Comparison of ENCODE assay signal across 8 mouse cellular contexts in genomic region chr19:42268337-42268736, GRCm38 (mm10). TPM values are rescaled to one million over a fixed set of nuclear protein-coding genes. Genes with fewer than 3 reads are reported as not detected.
DNase-seq lines count a peak whose midpoint lies in the region; ATAC-seq and TF ChIP-seq lines count a peak whose summit lies in the region.

No protein-coding gene starts in this region.

- peak overlapping the region; percentile 47 for H3K4me2 ChIP-seq in forebrain, embryonic 11.5 days (ENCODE audit: low read depth, low read length, severe bottlenecking)
- peak overlapping the region; percentile 43 for H3K4me2 ChIP-seq in intestine, postnatal 0 days (replicated peaks; ENCODE audit: low read depth)

- no peak for TF ChIP-seq CTCF in C2C12 (IDR thresholded peaks at IDR 0.05; ENCODE audit: control insufficient read depth, insufficient read depth, insufficient read length)
- TF ChIP-seq CTCF in intestine, postnatal 0 days (IDR thresholded peaks at IDR 0.05; ENCODE audit: low read depth), result no peak

- H3K4me3 ChIP-seq in C2C12 (ENCODE audit: insufficient read depth, poor library complexity, severe bottlenecking), result no peak overlapping the region
- H3K4me3 ChIP-seq in forebrain, embryonic 11.5 days (ENCODE audit: low read depth, low read length), result peak overlapping the region; percentile 16; the same call in 1 of the 2 replicates
- no peak overlapping the region for H3K4me3 ChIP-seq in intestine, postnatal 0 days (ENCODE audit: low read depth, low read length)
- peak overlapping the region; percentile 48 for H3K4me3 ChIP-seq in midbrain, embryonic 10.5 days

- peak overlapping the region; percentile 37; the same call in 1 of the 2 replicates for H3K9ac ChIP-seq in forebrain, embryonic 11.5 days (ENCODE audit: low read length)
- no peak overlapping the region for H3K9ac ChIP-seq in intestine, postnatal 0 days (ENCODE audit: low read depth, low read length)

- no peaks in the 10 kb centered on the region for H3K79me3 ChIP-seq in C2C12 (ENCODE audit: low read depth)

- H3K27ac ChIP-seq in forebrain, embryonic 11.5 days (ENCODE audit: low read depth, low read length), result no peak overlapping the region
- H3K27ac ChIP-seq in intestine, postnatal 0 days (ENCODE audit: low read depth, low read length), result no peak overlapping the region
- no peak overlapping the region; the same call in 1 of the 2 replicates for H3K27ac ChIP-seq in midbrain, embryonic 10.5 days (replicated peaks)

- 1% methylated on average over 19 of the region's 19 CpGs for WGBS in forebrain, embryonic 11.5 days
- 2% methylated on average over 19 of the region's 19 CpGs for WGBS in intestine, postnatal 0 days
- under 1% methylated on average over 19 of the region's 19 CpGs for WGBS in midbrain, embryonic 10.5 days

- H3K4me1 ChIP-seq in forebrain, embryonic 11.5 days (replicated peaks; ENCODE audit: control insufficient read depth, insufficient read depth, low read length), result 0 out of 2 replicates have a peak, but pooled peaks cover 5% of the 10 kb centered on the region
- H3K4me1 ChIP-seq in intestine, postnatal 0 days (replicated peaks; ENCODE audit: control insufficient read depth, insufficient read depth, low read length), result no peaks in the 10 kb centered on the region
- H3K4me1 ChIP-seq in midbrain, embryonic 10.5 days, result peaks cover 10% of the 10 kb centered on the region

- peak; percentile 47 for DNase-seq in R1 (ENCODE audit: low read depth, low spot score)
- peak; percentile 78 for DNase-seq in forebrain, embryonic 11.5 days (ENCODE audit: low spot score)
- peak; percentile 58 for DNase-seq in midbrain, embryonic 10.5 days (ENCODE audit: low spot score)
- no peak for DNase-seq in left cerebral cortex, postnatal 25 days (ENCODE audit: low spot score in 2 of 2)
- DNase-seq in c-Kit-positive CD71-positive TER-119-positive erythroid progenitor cells, embryonic 14.5 days (ENCODE audit: low spot score), result no peak

- H3K36me3 ChIP-seq in C2C12 (ENCODE audit: control insufficient read depth, insufficient read depth), result no peaks in the 10 kb centered on the region
- no peaks in the 10 kb centered on the region for H3K36me3 ChIP-seq in forebrain, embryonic 11.5 days (ENCODE audit: control insufficient read depth, insufficient read depth, low read length)
- H3K36me3 ChIP-seq in intestine, postnatal 0 days (ENCODE audit: control insufficient read depth, insufficient read depth), result no peaks in the 10 kb centered on the region
- no peaks in the 10 kb centered on the region for H3K36me3 ChIP-seq in midbrain, embryonic 10.5 days

- H3ac ChIP-seq in C2C12 (ENCODE audit: control insufficient read depth, insufficient read length, low read depth), result peak overlapping the region; percentile 57

- no peaks in the 10 kb centered on the region for H3K9me3 ChIP-seq in forebrain, embryonic 11.5 days (ENCODE audit: control insufficient read depth, low read length)
- no peaks in the 10 kb centered on the region for H3K9me3 ChIP-seq in intestine, postnatal 0 days (ENCODE audit: control insufficient read depth)
- no peaks in the 10 kb centered on the region for H3K9me3 ChIP-seq in midbrain, embryonic 10.5 days (replicated peaks)

- ATAC-seq in forebrain, embryonic 11.5 days (replicated peaks; ENCODE audit: low FRiP score), result no peak
- ATAC-seq in intestine, postnatal 0 days, result no peak
- no peak for ATAC-seq in monocyte, adult 5-6 weeks (replicated peaks; ENCODE audit: insufficient number of reproducible peaks, low FRiP score, low TSS enrichment, poor library complexity, severe bottlenecking)

- intact Hi-C loops in left cerebral cortex, postnatal 25 days (cut with DNase I), result no loop called here

- no peaks in the 10 kb centered on the region for H3K79me2 ChIP-seq in C2C12 (ENCODE audit: control insufficient read depth, insufficient read depth)

- H3K27me3 ChIP-seq in C2C12 (ENCODE audit: control insufficient read depth, insufficient read depth, insufficient read length), result peaks cover 3% of the 10 kb centered on the region
- H3K27me3 ChIP-seq in forebrain, embryonic 11.5 days (ENCODE audit: control insufficient read depth, insufficient read depth, low read length), result no peaks in the 10 kb centered on the region
- H3K27me3 ChIP-seq in intestine, postnatal 0 days (replicated peaks; ENCODE audit: control insufficient read depth, insufficient read depth, low read length), result 0 out of 2 replicates have a peak, but pooled peaks cover 3% of the 10 kb centered on the region
- H3K27me3 ChIP-seq in midbrain, embryonic 10.5 days (ENCODE audit: low read depth, poor library complexity, severe bottlenecking), result peaks cover 34% of the 10 kb centered on the region

TF ChIP-seq in C2C12, 6 proteins besides CTCF, POLR2A, EP300 and RAD21:
- TF ChIP-seq MAX (IDR thresholded peaks at IDR 0.05), result no peak
- TF ChIP-seq FOSL1 (IDR thresholded peaks at IDR 0.05; ENCODE audit: insufficient read depth, low read length, poor library complexity, severe bottlenecking), result peak; percentile 31

RNA-seq across cellular contexts. Expression of gene Golga7b, which starts 21.0 kb away (rescaled TPM):
- 0.04 TPM for polyA plus RNA-seq in C2C12 (2012; fragmentation: generic; extraction: Trizol)
- polyA plus RNA-seq in forebrain, embryonic 11.5 days (2014; fragmentation: Nextera tagmentation; extraction: Ambion mirVana), result 2.4 and 3.7 TPM in 2 replicates
- 0.73 and 0.86 TPM in 2 replicates for polyA plus RNA-seq in intestine, postnatal 0 days (2015; fragmentation: Nextera tagmentation; extraction: Ambion mirVana)
- 1.0 and 2.2 TPM in 2 replicates for polyA plus RNA-seq in midbrain, embryonic 10.5 days (2016; fragmentation: Nextera tagmentation; extraction: Ambion mirVana)
- total RNA-seq in left cerebral cortex, postnatal 25 days (2021), result 100 to 1,000 TPM; 130 to 140 TPM
- not detected in 3 replicates for total RNA-seq in monocyte, adult 5-6 weeks (2017)

Comparison
In these comparisons a context has a peak if more than half of its experiments do, and no peak if none do; other contexts are left out.
1. H3K4me3 ChIP-seq: peak in forebrain, embryonic 11.5 days (single experiment) and midbrain, embryonic 10.5 days (single experiment); none in C2C12 (single experiment) and intestine, postnatal 0 days (single experiment).
2. DNase-seq: peak in R1 (single experiment), forebrain, embryonic 11.5 days (single experiment) and midbrain, embryonic 10.5 days (single experiment); none in left cerebral cortex, postnatal 25 days (0 of 2) and c-Kit-positive CD71-positive TER-119-positive erythroid progenitor cells, embryonic 14.5 days (single experiment).